Mouse (Mus musculus) forebrain, embryonic 11.5 days (tissue): ENCODE results near the gene Ubl5. TPM values are rescaled to one million over a fixed set of nuclear protein-coding genes. Genes with fewer than 3 reads are reported as not detected.

Source experiments
- ATAC-seq: fragments of 200-750 bp; cut with Nextera tagmentation; replicated peaks from 2 replicates; pipeline ENCODE4 v1.8.0; 2017; ENCODE audit warnings: moderate TSS enrichment; ENCODE audit not compliant: low FRiP score
- DNase-seq: peaks from one replicate; pipeline ENCODE4 v3.0.0-alpha.2; 2017; ENCODE audit warnings: low spot score
- H3K27ac ChIP-seq: fragments of 300-500 bp; sonication (generic); 2 replicates; pipeline ENCODE4 v1.5.1; 2014; ENCODE audit warnings: low read depth, low read length
- H3K27me3 ChIP-seq: fragments of 300-500 bp; sonication (generic); 2 replicates; pipeline ENCODE4 v1.6.1; 2014; ENCODE audit warnings: mild to moderate bottlenecking, low read length, mixed read lengths; ENCODE audit not compliant: control insufficient read depth, insufficient read depth
- H3K36me3 ChIP-seq: fragments of 300-500 bp; sonication (generic); 2 replicates; pipeline ENCODE4 v1.6.1; 2014; ENCODE audit warnings: mild to moderate bottlenecking, low read length, moderate library complexity, mixed read lengths; ENCODE audit not compliant: control insufficient read depth, insufficient read depth
- H3K4me1 ChIP-seq: fragments of 300-500 bp; sonication (generic); replicated peaks from 2 replicates; pipeline ENCODE4 v1.6.1; 2014; ENCODE audit warnings: low read length, mixed read lengths; ENCODE audit not compliant: control insufficient read depth, insufficient read depth
- H3K4me2 ChIP-seq: fragments of 300-500 bp; sonication (generic); 2 replicates; pipeline ENCODE4 v1.6.1; 2014; ENCODE audit warnings: low read depth, mild to moderate bottlenecking, low read length, moderate library complexity, mixed read lengths; ENCODE audit not compliant: severe bottlenecking
- H3K4me3 ChIP-seq: fragments of 300-500 bp; sonication (generic); 2 replicates; pipeline ENCODE4 v1.5.1; 2014; ENCODE audit warnings: low read depth, low read length
- H3K9ac ChIP-seq: fragments of 300-500 bp; sonication (generic); 2 replicates; pipeline ENCODE4 v1.6.1; 2014; ENCODE audit warnings: low read length
- H3K9me3 ChIP-seq: fragments of 300-500 bp; sonication (generic); 2 replicates; pipeline ENCODE4 v1.6.1; 2016; ENCODE audit warnings: low read length, mixed read lengths; ENCODE audit not compliant: control insufficient read depth
- WGBS: fragments of 180-500 bp; shearing (Covaris S2); extraction: QIAGEN DNeasy Blood & Tissue Kit; methylation state at CpG from one replicate; pipeline ENCODE4 v1.1.7; 2014; 5-methylcytosine and 5-hydroxymethylcytosine counted together
- polyA plus RNA-seq: library from polyadenylated mRNA; unstranded; fragments of >200 nt; fragmentation: Nextera tagmentation; extraction: Ambion mirVana; gene quantifications from 2 replicates; pipeline ENCODE4 v1.2.1, GENCODE M21; 2014

Gene Ubl5
- polyA plus RNA-seq = 350 and 401 TPM in 2 replicates

DNA sequence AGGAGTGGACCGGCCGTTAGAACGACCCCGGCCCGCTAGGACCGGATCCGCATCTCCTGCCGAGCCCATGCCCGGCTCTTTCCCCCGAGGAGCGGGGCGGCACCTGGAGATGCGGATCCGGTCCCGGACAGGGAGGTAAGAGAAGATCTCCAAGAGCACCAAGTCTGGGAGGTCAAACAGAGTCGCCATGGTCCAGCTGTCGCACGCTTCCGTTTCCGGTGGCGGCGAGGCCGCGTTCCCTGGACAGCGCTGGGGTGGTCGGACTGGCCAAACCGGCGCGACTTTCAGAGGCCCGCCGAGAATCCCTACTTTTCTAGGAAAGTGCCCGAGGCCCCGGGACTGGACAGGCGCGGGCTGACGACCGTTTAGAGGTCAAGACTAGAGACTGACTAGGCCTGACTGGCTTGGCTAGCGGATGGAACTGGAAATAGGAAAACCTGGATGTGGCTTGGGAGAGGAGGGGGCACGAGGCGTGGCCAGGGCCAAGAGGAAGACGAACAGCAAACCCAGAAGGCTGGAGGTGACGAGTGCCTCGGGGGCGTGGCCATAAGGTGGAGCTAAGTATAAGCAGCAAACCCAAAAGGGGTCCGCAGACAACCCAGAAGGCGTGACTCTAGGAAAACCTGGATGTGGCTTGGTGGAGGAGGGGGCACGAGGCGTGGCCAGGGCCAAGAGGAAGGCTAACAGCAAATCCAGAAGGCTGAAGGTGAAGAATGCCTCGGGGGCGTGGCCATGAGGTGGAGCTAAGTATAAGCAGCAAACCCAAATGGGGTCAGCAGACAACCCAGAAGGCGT lies at the start of gene Ubl5:
Gene Ubl5 (plus strand): TSS at position 778 of the 795 bp plus-strand sequence.
- Histone ChIP-seq H3K27ac (peak within 1 kb of the TSS; percentile 83), H3K4me3 (peak within 1 kb of the TSS; percentile 86), H3K27me3 (no peaks in the 10 kb centered on the region), H3K4me1 (peaks cover 8% of the 10 kb centered on the region), H3K4me2 (peak within 1 kb of the TSS; percentile 94), H3K36me3 (peaks cover 2% of the 10 kb centered on the region; the same call in 1 of the 2 replicates), H3K9ac (peak within 1 kb of the TSS; percentile 77), H3K9me3 (no peaks in the 10 kb centered on the region)
- peak; percentile 90 for ATAC-seq
- under 1% methylated on average over 51 of the region's 51 CpGs for WGBS
- peak; percentile 95 for DNase-seq

DNA sequence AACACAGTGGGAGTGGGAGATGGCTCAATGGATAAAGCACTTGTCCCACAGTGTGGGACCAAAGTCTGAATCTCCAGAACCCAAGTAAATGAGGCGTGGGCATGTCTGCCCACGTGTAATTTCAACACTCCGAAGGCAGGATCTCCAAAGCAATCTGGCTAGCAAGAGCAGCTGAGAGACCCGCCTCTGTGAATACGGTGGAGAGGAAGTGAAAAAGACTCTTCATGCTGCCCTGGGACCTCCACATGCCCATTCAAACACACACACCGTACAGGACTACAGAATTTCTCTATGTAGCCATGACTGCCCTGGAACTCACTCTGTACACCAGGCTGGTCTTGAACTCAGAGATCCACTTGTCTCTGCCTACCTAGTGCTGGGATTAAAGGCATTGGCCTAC lies 41.4 kb upstream of the Ubl5 start:
- no peak for DNase-seq

DNA sequence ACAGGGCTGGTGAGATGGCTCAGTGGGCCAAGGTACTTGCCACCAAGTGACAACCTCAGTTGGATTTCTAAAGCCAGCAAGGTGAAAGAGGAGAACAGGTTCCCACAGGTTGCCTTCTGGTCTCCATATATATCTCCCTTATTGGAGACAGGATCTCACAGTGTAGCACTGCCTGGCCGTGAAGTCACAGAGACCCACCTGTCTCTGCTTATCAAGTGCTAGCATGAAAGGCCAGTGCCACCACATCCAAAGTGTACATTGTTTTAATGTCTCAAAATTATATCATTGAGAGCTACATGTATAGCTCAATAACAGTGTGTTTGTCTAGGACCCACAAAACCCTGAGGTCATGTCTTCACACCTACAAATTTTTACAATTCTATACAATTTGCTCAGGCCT lies 36.4 kb upstream of the Ubl5 start:
- 89% methylated on average over 1 of the region's 1 CpGs for WGBS
- Histone ChIP-seq H3K4me2 (peak overlapping the region; percentile 64; the same call in 1 of the 2 replicates), H3K27me3 (no peaks in the 10 kb centered on the region), H3K4me3 (no peak overlapping the region), H3K9ac (no peak overlapping the region), H3K9me3 (no peaks in the 10 kb centered on the region), H3K27ac (no peak overlapping the region), H3K4me1 (no peaks in the 10 kb centered on the region), H3K36me3 (no peaks in the 10 kb centered on the region; the same call in 1 of the 2 replicates)
- no peak for ATAC-seq
- no peak for DNase-seq

More for the DNA sequence above, 41.4 kb upstream of the Ubl5 start:
- Histone ChIP-seq H3K27ac (no peak overlapping the region), H3K4me1 (no peaks in the 10 kb centered on the region), H3K9ac (no peak overlapping the region), H3K4me3 (no peak overlapping the region), H3K9me3 (no peaks in the 10 kb centered on the region), H3K4me2 (no peak overlapping the region), H3K36me3 (no peaks in the 10 kb centered on the region; the same call in 1 of the 2 replicates), H3K27me3 (no peaks in the 10 kb centered on the region)
- 79% methylated on average over 6 of the region's 6 CpGs for WGBS
- ATAC-seq = no peak

DNA sequence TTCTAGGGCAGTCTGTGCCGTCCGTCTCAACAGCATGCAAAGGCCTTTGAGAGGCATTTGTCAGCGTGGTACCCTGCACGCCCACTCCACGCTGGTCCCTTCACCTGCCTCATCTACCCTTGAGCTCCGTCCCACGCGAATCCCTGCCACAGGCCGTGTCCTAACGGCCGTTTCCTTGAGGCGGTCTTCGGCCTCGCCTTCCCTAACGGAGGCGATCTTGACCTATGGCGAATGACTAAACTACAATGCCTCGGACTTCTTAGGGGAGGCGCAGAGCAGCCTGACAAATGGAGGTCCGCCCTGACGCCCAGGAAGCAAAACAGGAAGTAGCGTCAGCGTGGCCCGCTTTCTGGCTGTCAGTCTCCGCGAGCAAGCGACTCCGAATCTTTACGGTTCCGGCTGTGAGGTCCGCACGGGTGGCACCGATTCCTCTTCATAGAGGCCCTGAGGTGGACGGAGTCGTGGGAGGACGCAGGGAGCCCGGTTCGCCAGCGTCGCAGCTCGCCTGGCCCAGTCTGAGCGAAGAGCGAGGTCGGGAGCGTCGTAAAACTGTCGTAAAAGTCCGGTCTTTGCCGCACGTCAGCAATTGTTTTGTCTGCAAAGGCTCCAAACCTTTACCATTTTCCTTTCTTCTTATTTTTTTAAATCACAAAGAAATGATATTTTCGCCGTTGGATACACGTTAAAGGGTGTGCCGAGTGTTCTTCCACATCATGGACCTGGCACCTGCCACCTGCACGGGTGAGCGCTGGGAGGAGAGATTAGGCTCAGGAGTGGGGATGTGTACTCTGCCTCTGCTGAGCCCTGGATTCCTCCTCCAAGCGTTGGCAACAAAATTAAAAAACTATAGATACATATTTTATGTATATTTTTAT lies 35.3 kb upstream of the Ubl5 start:
- WGBS = under 1% methylated on average over 57 of the region's 57 CpGs
- DNase-seq = peak; percentile 91
- H3K9me3 ChIP-seq = no peaks in the 10 kb centered on the region
- H3K36me3 ChIP-seq = no peaks in the 10 kb centered on the region; the same call in 1 of the 2 replicates
- no peaks in the 10 kb centered on the region for H3K27me3 ChIP-seq
- H3K4me3 ChIP-seq = peak overlapping the region; percentile 51
- peak overlapping the region; percentile 64 for H3K4me2 ChIP-seq
- peak overlapping the region; percentile 72 for H3K9ac ChIP-seq
- peak; percentile 90 for ATAC-seq
- H3K27ac ChIP-seq = peak overlapping the region; percentile 82
- H3K4me1 ChIP-seq = no peaks in the 10 kb centered on the region

DNA sequence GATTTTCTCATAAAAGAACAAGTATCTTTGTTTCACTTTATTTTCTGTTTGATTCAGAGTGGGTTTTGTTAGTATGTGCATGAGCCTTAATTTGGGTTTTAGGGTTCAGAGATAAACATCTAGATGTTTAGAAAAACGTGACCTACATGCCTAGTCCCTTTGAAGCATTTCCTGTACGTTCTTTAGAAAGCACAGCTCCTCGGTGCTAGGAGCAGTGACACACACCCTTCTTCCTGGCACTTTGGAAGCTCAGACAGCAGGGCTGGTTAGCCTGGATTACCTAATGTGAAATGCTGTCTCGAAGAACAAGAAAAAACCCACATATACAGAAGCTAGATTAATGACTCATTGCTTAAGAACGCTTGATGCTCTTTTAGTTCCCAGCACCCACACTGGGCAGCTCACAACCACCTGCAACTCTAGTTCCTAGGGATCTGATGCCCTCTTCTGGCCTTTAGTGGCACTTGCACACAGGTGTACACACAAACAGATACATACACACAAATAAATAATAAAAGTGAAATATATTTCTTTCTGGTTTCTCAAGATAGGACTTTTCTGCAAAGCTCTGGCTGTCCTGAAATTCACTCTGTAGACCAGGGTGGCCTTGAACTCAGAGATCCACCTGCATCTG lies 32.7 kb upstream of the Ubl5 start:
- H3K9ac ChIP-seq = no peak overlapping the region
- H3K4me3 ChIP-seq = no peak overlapping the region
- H3K9me3 ChIP-seq = no peaks in the 10 kb centered on the region
- DNase-seq (no peak), ATAC-seq (no peak)
- no peak overlapping the region for H3K27ac ChIP-seq
- H3K27me3 ChIP-seq = no peaks in the 10 kb centered on the region
- H3K4me1 ChIP-seq = no peaks in the 10 kb centered on the region
- 87% methylated on average over 5 of the region's 5 CpGs for WGBS
- H3K36me3 ChIP-seq = no peaks in the 10 kb centered on the region; the same call in 1 of the 2 replicates
- no peak overlapping the region for H3K4me2 ChIP-seq

DNA sequence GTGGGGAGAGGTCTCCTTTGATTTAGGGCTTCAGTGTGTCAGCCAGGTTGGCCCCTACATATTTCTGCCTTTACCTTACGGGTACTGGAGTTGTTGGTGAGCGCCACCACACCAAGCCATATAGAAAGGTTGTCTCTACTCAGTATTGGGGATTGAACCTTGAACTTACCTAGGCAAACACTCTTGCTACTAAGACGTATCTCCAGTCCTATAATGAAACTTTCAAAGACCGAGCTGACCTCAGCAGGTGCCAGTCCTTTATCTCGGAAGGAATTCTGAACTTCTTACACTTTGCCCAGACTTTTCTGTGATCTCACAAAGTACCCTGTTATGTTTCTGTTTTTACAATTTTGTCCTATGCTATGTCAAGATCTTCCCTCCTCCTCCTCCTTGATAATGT lies 30.7 kb upstream of the Ubl5 start:
- no peak overlapping the region for H3K4me2 ChIP-seq
- H3K4me1 ChIP-seq = no peaks in the 10 kb centered on the region
- no peak for DNase-seq
- H3K9me3 ChIP-seq = no peaks in the 10 kb centered on the region
- no peak for ATAC-seq
- no peak overlapping the region for H3K27ac ChIP-seq
- no peaks in the 10 kb centered on the region; the same call in 1 of the 2 replicates for H3K36me3 ChIP-seq
- no peak overlapping the region for H3K4me3 ChIP-seq
- no peak overlapping the region for H3K9ac ChIP-seq
- H3K27me3 ChIP-seq = no peaks in the 10 kb centered on the region
- 80% methylated on average over 5 of the region's 5 CpGs for WGBS

DNA sequence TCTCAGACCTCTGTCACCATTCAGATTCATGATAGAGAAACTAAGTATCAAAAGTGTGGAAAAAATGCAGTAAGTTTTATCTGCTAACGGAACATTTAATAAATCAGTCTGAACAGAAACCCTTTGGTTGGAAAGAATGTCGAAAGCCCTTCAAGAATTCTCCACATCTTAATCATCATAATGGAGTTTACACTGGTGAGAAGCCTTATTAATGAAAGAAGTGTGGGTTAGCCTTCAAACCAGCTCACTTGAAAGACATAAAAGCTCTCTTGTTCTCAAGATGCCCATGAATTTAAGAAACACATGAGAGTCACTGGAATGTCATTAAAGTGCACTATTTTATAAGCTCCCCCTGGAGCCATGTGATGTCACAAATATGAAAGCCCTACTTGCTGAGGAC lies 26.0 kb upstream of the Ubl5 start:
- DNase-seq (no peak), ATAC-seq (no peak)
- no peaks in the 10 kb centered on the region for H3K4me1 ChIP-seq
- WGBS = 88% methylated on average over 2 of the region's 2 CpGs
- no peaks in the 10 kb centered on the region for H3K9me3 ChIP-seq
- H3K4me2 ChIP-seq = no peak overlapping the region
- no peaks in the 10 kb centered on the region for H3K36me3 ChIP-seq
- no peaks in the 10 kb centered on the region for H3K27me3 ChIP-seq
- H3K9ac ChIP-seq = no peak overlapping the region
- no peak overlapping the region for H3K27ac ChIP-seq
- no peak overlapping the region for H3K4me3 ChIP-seq

DNA sequence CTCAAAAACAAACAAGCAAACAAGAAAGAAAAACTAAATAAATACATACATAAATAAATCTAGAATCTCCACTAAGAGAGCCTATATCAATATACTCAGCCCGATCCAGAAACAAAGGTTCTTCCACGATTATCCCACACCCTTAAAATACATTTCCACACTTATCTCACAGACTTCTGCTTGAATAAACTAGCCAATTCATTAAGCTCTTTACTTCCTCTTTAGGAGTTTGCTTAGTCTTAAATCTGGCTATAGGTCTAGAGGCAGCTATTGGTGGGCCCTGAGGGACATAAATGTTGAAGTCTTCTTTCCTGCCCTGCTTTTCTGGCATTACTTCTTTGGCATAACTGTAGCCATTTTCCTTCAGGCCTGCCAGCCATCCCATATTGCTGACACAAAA lies 11.3 kb upstream of the Ubl5 start:
- H3K4me1 ChIP-seq = no peaks in the 10 kb centered on the region
- ATAC-seq (no peak), DNase-seq (no peak)
- no peaks in the 10 kb centered on the region for H3K27me3 ChIP-seq
- H3K9ac ChIP-seq = no peak overlapping the region
- no peak overlapping the region for H3K4me3 ChIP-seq
- no peak overlapping the region for H3K4me2 ChIP-seq
- WGBS = 95% methylated on average over 2 of the region's 2 CpGs
- H3K27ac ChIP-seq = no peak overlapping the region
- H3K36me3 ChIP-seq = no peaks in the 10 kb centered on the region
- no peaks in the 10 kb centered on the region for H3K9me3 ChIP-seq
